Mouse (Mus musculus): ENCODE measurements around the gene Slc5a3. TPM values are rescaled to one million over a fixed set of nuclear protein-coding genes. Genes with fewer than 3 reads are reported as not detected.
A peak's percentile ranks its signal among the peaks of the same experiment; 100 is the strongest.

Gene Slc5a3
- polyA plus RNA-seq, 1 experiment from 2014 or later = 28.5 TPM

DNA sequence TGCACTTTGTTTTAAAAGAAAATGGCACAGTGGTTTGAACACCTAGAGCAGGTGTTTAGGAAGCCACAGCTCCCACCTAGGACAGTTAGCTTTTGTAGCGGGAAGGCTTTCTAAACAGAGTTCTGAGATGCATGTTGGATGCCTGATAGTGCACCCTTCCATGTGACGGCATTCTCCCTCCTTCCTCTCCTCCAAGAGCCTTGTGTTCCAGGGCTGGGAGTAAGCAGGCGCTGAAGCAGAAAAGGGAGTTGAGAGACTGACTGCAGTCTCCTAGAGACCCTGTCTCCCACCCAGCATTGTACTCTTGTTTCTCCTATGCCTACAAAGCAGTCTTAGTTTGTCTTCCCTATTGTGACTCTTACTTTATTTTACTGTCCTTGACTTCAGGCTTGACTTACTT lies 2.1 kb downstream of the Slc5a3 start:
- peak overlapping the region; percentile 90 for H3K4me2 ChIP-seq (ENCODE audit: low read depth, low read length)
- no peaks in the 10 kb centered on the region for H3K9me3 ChIP-seq (ENCODE audit: control insufficient read depth, low read length)
- no peak for ATAC-seq (ENCODE audit: low read depth)
- 61% methylated on average over 3 of the region's 3 CpGs for WGBS
- H3K27ac ChIP-seq (ENCODE audit: low read depth, low read length) = no peak overlapping the region
- H3K27me3 ChIP-seq (ENCODE audit: control insufficient read depth, insufficient read depth, low read length) = no peaks in the 10 kb centered on the region
- H3K9ac ChIP-seq (replicated peaks; ENCODE audit: low read depth, low read length) = no peak overlapping the region
- peaks cover 6% of the 10 kb centered on the region; the same call in 1 of the 2 replicates for H3K36me3 ChIP-seq (ENCODE audit: control insufficient read depth, insufficient read depth, low read length)
- H3K4me1 ChIP-seq (ENCODE audit: control insufficient read depth, insufficient read depth, low read length) = peaks cover 20% of the 10 kb centered on the region
- peak overlapping the region; percentile 68; the same call in 1 of the 2 replicates for H3K4me3 ChIP-seq (ENCODE audit: low read depth, low read length)

DNA sequence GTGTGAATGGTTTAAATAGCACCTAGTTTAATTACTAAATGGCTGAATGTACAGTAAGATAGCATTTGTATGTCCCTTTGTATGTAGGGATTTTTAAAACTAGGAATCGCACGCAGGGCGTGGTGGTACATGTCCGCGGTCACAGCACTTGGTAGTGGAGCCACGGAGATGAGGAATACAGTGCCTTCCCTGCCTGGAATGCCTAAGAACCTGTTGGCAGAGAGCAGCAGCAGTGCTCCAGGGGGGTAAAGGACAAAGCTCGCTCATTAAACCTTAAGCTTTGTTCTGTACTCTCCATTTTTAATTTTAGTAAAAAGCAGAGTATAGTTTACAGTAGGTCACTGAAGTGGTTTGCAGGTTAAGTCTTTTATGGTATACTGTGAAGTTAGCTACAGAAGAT lies 3.5 kb downstream of the Slc5a3 start:
- Histone ChIP-seq H3K4me1 (ENCODE audit: control insufficient read depth, insufficient read depth, low read length) (peaks cover 20% of the 10 kb centered on the region), H3K4me2 (ENCODE audit: low read depth, low read length) (no peak overlapping the region), H3K36me3 (ENCODE audit: control insufficient read depth, insufficient read depth, low read length) (peaks cover 6% of the 10 kb centered on the region), H3K9ac (replicated peaks; ENCODE audit: low read depth, low read length) (no peak overlapping the region), H3K4me3 (ENCODE audit: low read depth, low read length) (no peak overlapping the region), H3K9me3 (ENCODE audit: control insufficient read depth, low read length) (no peaks in the 10 kb centered on the region), H3K27ac (ENCODE audit: low read depth, low read length) (no peak overlapping the region), H3K27me3 (ENCODE audit: control insufficient read depth, insufficient read depth, low read length) (no peaks in the 10 kb centered on the region)
- no peak for ATAC-seq (ENCODE audit: low read depth)
- WGBS = 94% methylated on average over 7 of the region's 7 CpGs

DNA sequence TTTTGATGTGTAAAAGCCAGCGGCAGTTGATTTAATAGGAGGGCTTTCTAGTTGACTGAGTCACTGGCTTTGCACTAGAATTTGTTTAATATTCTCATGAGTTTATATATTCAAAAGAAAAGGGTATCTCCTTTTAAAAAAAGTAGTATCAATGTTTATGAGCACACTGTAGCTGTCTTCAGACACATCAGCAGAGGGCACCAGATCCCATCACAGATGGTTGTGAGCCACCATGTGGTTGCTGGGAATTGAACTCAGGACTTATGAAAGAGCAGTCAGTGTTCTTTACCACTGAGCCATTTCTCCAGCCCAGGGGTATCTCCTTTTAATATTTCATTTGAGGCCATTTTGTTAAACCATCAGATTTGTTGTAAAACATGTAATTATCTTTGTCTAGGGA lies 4.7 kb downstream of the Slc5a3 start:
- H3K4me3 ChIP-seq (ENCODE audit: low read depth, low read length) = no peak overlapping the region
- peaks cover 20% of the 10 kb centered on the region for H3K4me1 ChIP-seq (ENCODE audit: control insufficient read depth, insufficient read depth, low read length)
- H3K9ac ChIP-seq (replicated peaks; ENCODE audit: low read depth, low read length) = no peak overlapping the region
- H3K4me2 ChIP-seq (ENCODE audit: low read depth, low read length) = no peak overlapping the region
- no peaks in the 10 kb centered on the region for H3K27me3 ChIP-seq (ENCODE audit: control insufficient read depth, insufficient read depth, low read length)
- ATAC-seq (ENCODE audit: low read depth) = no peak
- peaks cover 12% of the 10 kb centered on the region for H3K36me3 ChIP-seq (ENCODE audit: control insufficient read depth, insufficient read depth, low read length)
- no peaks in the 10 kb centered on the region for H3K9me3 ChIP-seq (ENCODE audit: control insufficient read depth, low read length)
- no peak overlapping the region for H3K27ac ChIP-seq (ENCODE audit: low read depth, low read length)
- WGBS = 97% methylated on average over 1 of the region's 1 CpGs

DNA sequence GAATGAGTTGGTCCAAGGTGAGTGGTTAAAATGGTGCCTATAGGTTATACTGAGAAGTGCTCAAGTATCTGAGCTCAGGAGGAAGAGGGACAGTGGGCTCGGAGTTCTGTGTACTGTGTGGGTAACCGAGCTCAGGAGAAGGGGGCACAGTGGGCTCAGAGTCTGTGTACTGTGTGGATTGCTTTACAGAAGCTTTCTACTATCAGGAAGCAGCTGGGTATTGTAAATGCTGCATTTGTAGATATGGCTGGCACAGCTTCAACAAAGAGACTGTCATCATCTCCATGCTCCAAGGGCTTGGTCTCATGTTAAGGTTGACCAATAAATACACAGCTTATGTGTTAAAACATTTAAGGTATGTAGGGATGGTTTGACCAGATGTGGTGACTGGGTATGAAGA lies 6.7 kb downstream of the Slc5a3 start:
- Histone ChIP-seq H3K4me2 (ENCODE audit: low read depth, low read length) (no peak overlapping the region), H3K27me3 (ENCODE audit: control insufficient read depth, insufficient read depth, low read length) (no peaks in the 10 kb centered on the region), H3K4me1 (ENCODE audit: control insufficient read depth, insufficient read depth, low read length) (peaks cover 13% of the 10 kb centered on the region), H3K4me3 (ENCODE audit: low read depth, low read length) (no peak overlapping the region), H3K36me3 (ENCODE audit: control insufficient read depth, insufficient read depth, low read length) (peaks cover 20% of the 10 kb centered on the region), H3K9ac (replicated peaks; ENCODE audit: low read depth, low read length) (no peak overlapping the region), H3K27ac (ENCODE audit: low read depth, low read length) (no peak overlapping the region), H3K9me3 (ENCODE audit: control insufficient read depth, low read length) (no peaks in the 10 kb centered on the region)
- 95% methylated on average over 2 of the region's 2 CpGs for WGBS
- no peak for ATAC-seq (ENCODE audit: low read depth)

DNA sequence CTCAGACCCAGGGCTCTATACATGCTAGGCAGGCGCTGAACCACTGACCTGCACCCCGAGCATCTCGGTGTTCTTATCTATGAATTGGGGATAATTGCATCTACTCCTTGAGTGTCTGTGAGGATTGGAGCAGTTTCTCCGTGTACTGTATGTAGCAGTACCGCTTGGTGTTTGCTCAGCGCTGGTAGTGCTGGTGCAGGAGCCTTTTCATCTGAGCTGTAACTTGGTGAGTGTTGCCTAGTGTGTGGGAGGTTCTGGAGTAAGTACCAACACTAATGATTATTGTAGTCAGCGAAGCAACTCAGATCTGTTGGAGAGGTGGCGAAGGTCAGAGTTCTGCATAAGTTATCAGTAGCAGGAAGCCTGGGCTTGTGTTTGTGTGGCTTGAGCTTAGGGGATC lies 12.2 kb downstream of the Slc5a3 start:
- Histone ChIP-seq H3K9me3 (ENCODE audit: control insufficient read depth, low read length) (no peaks in the 10 kb centered on the region), H3K9ac (replicated peaks; ENCODE audit: low read depth, low read length) (no peak overlapping the region), H3K27me3 (ENCODE audit: control insufficient read depth, insufficient read depth, low read length) (no peaks in the 10 kb centered on the region), H3K4me1 (ENCODE audit: control insufficient read depth, insufficient read depth, low read length) (no peaks in the 10 kb centered on the region), H3K4me2 (ENCODE audit: low read depth, low read length) (no peak overlapping the region), H3K27ac (ENCODE audit: low read depth, low read length) (no peak overlapping the region), H3K36me3 (ENCODE audit: control insufficient read depth, insufficient read depth, low read length) (peaks cover 32% of the 10 kb centered on the region), H3K4me3 (ENCODE audit: low read depth, low read length) (no peak overlapping the region)
- WGBS = 93% methylated on average over 8 of the region's 8 CpGs
- no peak for ATAC-seq (ENCODE audit: low read depth)

DNA sequence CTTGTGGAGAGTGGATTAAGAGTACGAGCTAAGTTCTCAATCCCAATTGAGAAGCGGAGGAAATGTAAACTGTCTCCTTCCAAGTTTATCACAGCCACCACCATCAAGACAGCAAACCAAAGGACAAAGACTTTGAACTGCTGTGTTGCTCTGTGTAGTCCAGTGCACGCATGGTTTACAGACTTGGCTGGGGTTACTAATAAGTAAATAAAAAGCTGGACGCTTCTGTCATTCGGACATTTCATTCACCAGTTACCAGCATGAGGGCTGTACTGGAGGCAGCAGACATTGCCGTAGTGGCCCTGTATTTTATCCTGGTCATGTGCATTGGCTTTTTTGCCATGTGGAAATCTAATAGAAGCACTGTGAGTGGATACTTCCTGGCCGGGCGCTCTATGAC lies 18.7 kb downstream of the Slc5a3 start:
- Histone ChIP-seq H3K36me3 (ENCODE audit: control insufficient read depth, insufficient read depth, low read length) (peaks cover 27% of the 10 kb centered on the region), H3K4me2 (ENCODE audit: low read depth, low read length) (no peak overlapping the region), H3K27ac (ENCODE audit: low read depth, low read length) (no peak overlapping the region), H3K9ac (replicated peaks; ENCODE audit: low read depth, low read length) (no peak overlapping the region), H3K4me1 (ENCODE audit: control insufficient read depth, insufficient read depth, low read length) (no peaks in the 10 kb centered on the region), H3K9me3 (ENCODE audit: control insufficient read depth, low read length) (no peaks in the 10 kb centered on the region), H3K4me3 (ENCODE audit: low read depth, low read length) (no peak overlapping the region), H3K27me3 (ENCODE audit: control insufficient read depth, insufficient read depth, low read length) (no peaks in the 10 kb centered on the region)
- no peak for ATAC-seq (ENCODE audit: low read depth)
- whole genome bisulfite sequencing = 98% methylated on average over 8 of the region's 8 CpGs

DNA sequence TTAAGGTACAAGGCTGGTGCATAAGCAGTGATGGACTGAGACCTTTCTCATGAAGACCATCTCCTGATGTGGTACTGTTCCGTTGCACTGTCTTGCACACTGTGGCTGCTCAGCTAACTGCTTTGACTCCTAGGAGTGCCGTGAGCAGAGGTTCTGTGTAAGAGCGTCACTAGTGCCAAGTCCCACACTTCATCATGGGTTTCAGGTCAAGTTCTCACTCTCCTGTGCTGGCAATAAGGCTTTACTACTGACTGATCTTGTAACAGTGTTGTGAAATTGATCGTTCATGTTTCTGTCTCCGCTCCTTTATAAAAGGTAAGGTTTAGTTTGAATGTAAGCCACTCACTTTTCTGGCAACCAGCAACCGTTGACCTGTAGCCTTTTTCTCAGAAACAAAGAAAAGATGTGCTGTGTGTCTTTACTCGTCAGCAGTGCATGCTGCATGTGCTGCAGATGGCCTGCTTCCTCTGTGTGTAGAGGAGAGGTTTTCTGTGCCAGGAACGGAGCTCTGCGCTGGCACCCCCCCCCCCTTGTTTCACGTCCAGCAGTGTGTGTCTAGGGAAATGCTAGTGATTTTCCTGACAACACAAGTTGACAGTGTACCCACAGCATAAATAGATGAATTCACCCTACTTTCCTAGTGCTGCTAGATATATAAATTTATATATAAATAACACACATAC lies 25.8 kb downstream of the Slc5a3 start:
- H3K36me3 ChIP-seq (ENCODE audit: control insufficient read depth, insufficient read depth, low read length) = 0 out of 2 replicates have a peak, but pooled peaks cover 3% of the 10 kb centered on the region
- H3K4me1 ChIP-seq (ENCODE audit: control insufficient read depth, insufficient read depth, low read length) = no peaks in the 10 kb centered on the region
- no peak overlapping the region for H3K4me2 ChIP-seq (ENCODE audit: low read depth, low read length)
- H3K9me3 ChIP-seq (ENCODE audit: control insufficient read depth, low read length) = no peaks in the 10 kb centered on the region
- ATAC-seq (ENCODE audit: low read depth) = no peak
- WGBS = 73% methylated on average over 10 of the region's 10 CpGs
- no peak overlapping the region for H3K4me3 ChIP-seq (ENCODE audit: low read depth, low read length)
- no peak overlapping the region for H3K9ac ChIP-seq (replicated peaks; ENCODE audit: low read depth, low read length)
- H3K27me3 ChIP-seq (ENCODE audit: control insufficient read depth, insufficient read depth, low read length) = no peaks in the 10 kb centered on the region
- no peak overlapping the region for H3K27ac ChIP-seq (ENCODE audit: low read depth, low read length)

DNA sequence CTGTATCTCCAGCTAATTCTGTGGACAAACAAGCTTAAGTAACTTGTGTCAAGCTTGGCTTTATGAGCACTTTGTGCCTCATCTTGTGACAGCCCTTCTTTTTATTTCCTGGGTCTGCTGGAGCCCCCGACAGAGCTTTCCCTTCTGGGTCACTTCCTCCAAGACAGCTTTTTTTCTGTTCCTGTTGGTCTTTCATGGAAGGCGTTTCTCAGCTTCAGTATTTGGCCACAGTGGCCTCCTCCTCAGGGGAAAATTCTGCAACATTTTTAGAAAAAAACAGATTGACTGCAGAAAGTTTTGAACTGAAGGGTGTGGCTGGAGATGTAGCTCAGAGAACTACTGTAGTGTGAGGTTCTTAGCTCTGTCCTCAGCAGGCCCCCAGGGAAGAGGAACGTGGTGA lies 31.1 kb downstream of the Slc5a3 start:
- no peak overlapping the region for H3K4me2 ChIP-seq (ENCODE audit: low read depth, low read length)
- H3K9ac ChIP-seq (replicated peaks; ENCODE audit: low read depth, low read length) = no peak overlapping the region
- ATAC-seq (ENCODE audit: low read depth) = no peak
- no peak overlapping the region for H3K27ac ChIP-seq (ENCODE audit: low read depth, low read length)
- no peak overlapping the region for H3K4me3 ChIP-seq (ENCODE audit: low read depth, low read length)
- H3K9me3 ChIP-seq (ENCODE audit: control insufficient read depth, low read length) = no peaks in the 10 kb centered on the region
- WGBS = 66% methylated on average over 3 of the region's 3 CpGs
- H3K36me3 ChIP-seq (ENCODE audit: control insufficient read depth, insufficient read depth, low read length) = no peaks in the 10 kb centered on the region
- no peaks in the 10 kb centered on the region for H3K27me3 ChIP-seq (ENCODE audit: control insufficient read depth, insufficient read depth, low read length)
- no peaks in the 10 kb centered on the region for H3K4me1 ChIP-seq (ENCODE audit: control insufficient read depth, insufficient read depth, low read length)

DNA sequence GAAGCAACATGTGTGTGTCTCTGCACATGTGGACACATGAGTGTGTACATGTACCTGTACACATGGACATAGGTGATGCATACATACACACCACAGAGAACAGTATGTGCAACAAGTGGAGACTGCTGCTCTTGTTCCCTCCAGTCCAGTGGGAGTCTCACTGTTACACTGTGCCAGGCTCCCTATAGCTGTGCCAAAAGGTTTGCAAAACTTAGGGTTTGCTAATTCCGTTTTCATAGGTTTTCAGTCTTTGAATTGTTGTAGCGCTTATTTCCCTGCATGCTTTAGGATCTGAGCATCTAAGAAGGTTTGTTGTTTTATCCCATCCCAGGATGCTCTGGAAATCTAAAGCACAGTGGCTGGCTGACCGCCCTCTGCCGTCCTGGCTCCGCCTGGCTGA lies 33.8 kb downstream of the Slc5a3 start:
- Histone ChIP-seq H3K4me2 (ENCODE audit: low read depth, low read length) (no peak overlapping the region), H3K9ac (replicated peaks; ENCODE audit: low read depth, low read length) (no peak overlapping the region), H3K36me3 (ENCODE audit: control insufficient read depth, insufficient read depth, low read length) (no peaks in the 10 kb centered on the region), H3K27ac (ENCODE audit: low read depth, low read length) (no peak overlapping the region), H3K27me3 (ENCODE audit: control insufficient read depth, insufficient read depth, low read length) (no peaks in the 10 kb centered on the region), H3K4me1 (ENCODE audit: control insufficient read depth, insufficient read depth, low read length) (no peaks in the 10 kb centered on the region), H3K4me3 (ENCODE audit: low read depth, low read length) (no peak overlapping the region), H3K9me3 (ENCODE audit: control insufficient read depth, low read length) (no peaks in the 10 kb centered on the region)
- 92% methylated on average over 5 of the region's 5 CpGs for WGBS
- ATAC-seq (ENCODE audit: low read depth) = no peak

Measured in neural tube, embryonic 14.5 days (tissue).